Mouse (Mus musculus): ENCODE data around the gene Hivep1.

Gene Hivep1

DNA sequence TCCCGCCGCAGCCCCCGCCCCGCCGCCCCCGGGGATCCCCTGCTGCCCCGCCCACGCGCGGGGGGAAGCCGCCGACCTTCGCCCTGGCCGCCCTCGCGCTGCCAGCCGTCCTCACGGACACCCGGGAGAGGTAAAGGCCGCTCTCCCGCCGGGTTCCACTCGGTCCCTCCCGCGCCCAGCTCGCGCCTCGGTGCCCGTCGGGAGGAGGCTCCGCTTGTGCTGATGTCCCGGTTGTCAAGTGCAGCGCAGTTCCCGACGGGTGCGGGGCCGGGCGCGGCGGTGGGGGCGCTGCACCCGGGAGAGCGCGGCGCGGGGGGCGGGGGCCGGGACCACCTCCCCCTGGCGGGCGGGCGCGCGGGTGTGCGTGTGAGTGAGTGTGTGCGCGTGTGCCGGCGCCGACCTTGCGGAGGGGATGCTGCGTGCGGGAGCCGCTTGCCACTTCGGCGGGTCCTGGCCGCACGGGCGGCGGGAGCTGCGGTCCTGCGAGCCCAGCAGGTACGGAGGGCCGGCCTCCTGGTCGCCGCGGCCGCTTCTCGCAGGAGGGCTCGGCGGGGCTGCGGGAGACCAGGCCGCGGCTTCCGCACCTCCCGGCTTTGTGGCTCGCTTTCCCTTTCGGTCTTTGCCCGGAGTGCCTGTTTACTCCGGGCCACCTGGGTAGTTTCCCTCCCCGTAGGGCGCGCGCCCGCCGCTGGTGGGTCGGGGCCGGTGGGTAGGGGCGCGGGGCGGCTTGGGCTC lies at the start of gene Hivep1:
Gene Hivep1 (plus strand): TSS at position 61 of the 735 bp plus-strand sequence.
- peak; percentile 61 for DNase-seq (ENCODE audit: low read depth, low spot score)

GRCm38 (mm10) chr13:42015484-42016045 lies 36.3 kb upstream of the Hivep1 start:
- no peak for DNase-seq (ENCODE audit: low read depth, low spot score)

DNA sequence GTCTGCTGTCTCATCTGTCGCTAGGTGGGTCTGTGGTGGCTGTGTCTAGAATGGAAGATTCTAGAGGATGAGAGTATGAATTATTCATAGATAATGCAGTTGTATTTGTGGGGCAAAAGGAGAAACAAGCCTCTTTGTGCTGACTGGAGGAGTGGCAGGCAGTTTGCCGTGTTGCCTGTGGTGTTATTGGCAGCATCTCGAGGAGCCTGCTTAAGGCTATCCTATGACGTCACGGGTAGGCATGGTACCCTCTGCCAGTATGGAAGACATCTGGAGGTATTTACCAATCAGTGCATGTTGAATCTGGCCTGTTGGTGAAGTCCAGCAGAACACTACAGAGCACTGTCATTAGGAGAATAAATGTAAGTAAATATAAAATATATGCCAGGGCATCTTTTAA lies 35.6 kb upstream of the Hivep1 start:
- peak; percentile 17 for DNase-seq (ENCODE audit: low read depth, low spot score)

DNA sequence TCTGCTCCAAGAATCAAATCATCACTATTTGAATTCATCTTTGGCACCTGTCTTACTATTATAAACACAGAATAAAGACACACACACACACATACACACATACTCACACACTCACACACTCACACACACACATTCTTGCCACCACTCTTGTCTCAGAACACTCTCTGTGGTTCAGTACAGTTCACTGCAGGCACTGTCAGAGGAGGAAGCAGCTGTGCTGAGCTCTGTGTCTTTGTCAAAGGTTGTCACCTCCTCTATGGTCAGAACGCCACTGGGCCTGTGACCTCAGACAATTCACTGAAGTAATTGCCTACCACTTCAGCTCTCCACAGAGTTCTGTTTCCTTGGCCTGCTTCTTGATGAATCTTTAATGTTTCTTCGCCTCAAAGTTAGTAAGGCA lies 33.5 kb upstream of the Hivep1 start:
- no peak for DNase-seq (ENCODE audit: low read depth, low spot score)

DNA sequence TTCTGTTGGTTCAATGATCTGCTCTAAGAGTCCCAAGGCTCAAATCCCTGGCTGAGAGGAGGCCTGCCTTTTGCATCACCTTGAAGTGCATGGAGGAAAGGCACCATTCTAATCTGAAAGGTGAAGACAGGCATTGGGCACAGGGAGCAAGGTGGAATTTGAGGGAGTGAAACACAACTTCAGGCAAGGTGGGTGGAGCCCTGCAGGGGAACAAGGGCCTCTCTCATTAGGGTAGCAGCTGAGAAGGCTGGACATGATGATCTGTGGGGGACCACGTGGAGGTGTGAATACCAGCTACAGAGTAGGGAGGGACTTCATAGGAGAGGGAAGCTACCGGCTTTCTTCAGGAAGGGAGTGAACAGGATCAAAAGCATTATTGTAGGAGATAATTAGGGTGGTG lies 10.6 kb upstream of the Hivep1 start:
- no peak for DNase-seq (ENCODE audit: low read depth, low spot score)

- DNase-seq (ENCODE audit: low read depth, low spot score): peak; percentile 53
These were observed 8.4 kb upstream of the Hivep1 start for GRCm38 (mm10) chr13:42043431-42043830.

DNA sequence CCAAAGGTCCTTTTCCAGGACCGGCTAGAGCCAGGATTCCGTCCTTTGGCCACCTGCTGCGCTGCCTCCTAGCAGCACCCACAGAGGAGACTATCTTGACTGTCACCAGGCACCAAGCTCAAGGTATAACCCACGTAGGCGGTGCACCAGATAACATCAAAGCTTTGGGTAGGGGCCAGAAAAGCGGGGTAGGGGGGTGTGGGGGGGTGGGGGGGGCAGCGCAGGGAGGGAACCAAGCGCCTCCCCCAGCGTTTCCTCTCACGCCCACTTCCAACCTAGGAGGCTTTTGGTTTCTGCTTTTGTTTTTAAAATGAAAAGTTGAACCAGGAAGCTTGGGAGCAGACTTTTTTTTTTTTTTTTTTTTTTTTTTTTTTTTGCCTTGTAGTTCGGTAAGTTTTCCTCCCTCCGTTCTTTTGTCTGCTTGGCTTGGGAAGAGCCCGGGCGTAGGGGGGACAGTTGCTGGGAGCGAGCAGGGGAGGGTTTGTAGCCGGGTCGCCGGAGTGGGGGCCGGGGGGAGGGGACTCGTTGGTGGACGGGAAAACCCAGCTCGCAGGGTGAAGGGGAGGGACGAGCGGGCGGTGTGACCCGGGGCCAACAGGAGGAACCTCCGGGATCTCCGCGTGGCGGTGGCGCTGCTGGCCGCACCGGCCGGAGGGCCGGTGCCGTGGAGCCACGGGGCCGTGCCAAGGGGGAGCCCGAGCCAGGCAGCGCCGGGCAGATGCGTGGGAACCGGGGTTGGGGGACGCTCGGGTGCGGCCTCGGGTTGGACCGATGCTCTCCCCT lies 2.6 kb upstream of the Hivep1 start:
- peak; percentile 70 for DNase-seq (ENCODE audit: low read depth, low spot score)

DNA sequence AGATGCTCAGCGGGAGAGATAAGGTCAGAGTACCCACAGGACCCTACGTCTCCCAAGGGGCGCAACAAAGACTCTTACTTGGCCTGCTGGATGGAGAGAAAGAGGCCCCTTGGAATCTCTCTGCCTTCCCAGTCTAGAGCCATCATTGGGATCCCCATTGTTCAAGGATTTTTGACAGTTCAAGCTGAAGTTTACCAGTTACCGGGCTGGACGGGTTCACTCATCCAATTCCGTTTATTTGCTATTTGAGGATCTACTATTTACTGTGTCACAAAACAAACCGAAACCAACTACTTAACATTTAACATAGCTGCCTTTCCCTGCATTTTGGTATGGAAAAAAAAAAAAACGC lies 2.1 kb upstream of the Hivep1 start:
- peak; percentile 13 for DNase-seq (ENCODE audit: low read depth, low spot score)

GRCm38 (mm10) chr13:42050160-42050559 lies 1.7 kb upstream of the Hivep1 start:
- no peak for DNase-seq (ENCODE audit: low read depth, low spot score)

DNA sequence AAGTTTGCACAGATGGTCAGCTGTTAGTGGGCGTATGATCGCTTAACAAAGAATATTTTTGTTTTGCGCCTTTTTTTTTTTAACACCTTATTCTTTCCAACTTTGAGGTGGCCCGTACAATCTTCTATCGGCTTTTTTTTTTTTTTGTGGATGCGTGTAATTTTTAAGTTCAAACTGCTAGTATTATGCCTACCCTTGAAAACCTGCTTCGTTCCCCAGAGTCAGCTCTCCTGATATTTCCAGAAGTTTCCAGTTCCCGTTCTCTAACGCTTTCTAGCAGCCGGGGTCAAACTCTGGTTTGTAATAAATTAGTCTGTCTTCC lies 980 bp upstream of the Hivep1 start:
- DNase-seq (ENCODE audit: low read depth, low spot score): peak; percentile 26

DNA sequence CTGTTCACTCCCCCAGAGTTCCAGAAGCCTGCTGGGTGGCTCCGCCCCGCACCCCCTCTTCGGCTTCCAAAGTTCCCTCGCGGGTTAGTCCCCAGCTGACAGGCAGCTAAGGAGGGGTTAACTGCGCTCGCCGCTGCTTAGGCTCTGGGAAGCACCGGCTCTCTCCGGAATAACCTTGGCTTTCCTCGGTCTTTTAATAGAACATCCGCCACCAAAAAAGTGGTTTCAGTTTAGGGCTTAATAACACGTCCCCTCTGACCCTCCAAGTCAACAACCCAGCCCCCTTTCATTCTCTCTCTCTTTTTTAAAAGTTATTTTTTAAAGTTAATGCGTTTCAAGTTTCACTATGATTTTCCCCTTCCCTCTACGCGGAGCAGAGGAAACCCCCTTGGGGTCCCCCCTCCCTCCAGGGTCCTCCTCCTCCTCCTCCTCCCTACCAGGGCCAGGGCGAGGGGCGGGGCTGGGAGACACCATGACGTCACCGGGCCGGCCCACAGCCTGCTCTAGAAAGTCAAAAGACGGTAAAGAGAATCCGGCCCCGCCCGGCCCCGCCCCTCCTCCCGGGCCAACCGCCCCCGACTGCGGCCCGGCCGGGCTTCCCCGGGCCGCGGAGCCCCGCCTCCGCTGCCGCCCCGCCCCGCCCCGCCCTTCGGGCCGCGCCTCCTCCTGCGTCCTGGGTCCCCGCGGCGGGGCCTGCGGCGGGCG lies 467 bp upstream of the Hivep1 start:
- DNase-seq (ENCODE audit: low read depth, low spot score): peak; percentile 95

DNA sequence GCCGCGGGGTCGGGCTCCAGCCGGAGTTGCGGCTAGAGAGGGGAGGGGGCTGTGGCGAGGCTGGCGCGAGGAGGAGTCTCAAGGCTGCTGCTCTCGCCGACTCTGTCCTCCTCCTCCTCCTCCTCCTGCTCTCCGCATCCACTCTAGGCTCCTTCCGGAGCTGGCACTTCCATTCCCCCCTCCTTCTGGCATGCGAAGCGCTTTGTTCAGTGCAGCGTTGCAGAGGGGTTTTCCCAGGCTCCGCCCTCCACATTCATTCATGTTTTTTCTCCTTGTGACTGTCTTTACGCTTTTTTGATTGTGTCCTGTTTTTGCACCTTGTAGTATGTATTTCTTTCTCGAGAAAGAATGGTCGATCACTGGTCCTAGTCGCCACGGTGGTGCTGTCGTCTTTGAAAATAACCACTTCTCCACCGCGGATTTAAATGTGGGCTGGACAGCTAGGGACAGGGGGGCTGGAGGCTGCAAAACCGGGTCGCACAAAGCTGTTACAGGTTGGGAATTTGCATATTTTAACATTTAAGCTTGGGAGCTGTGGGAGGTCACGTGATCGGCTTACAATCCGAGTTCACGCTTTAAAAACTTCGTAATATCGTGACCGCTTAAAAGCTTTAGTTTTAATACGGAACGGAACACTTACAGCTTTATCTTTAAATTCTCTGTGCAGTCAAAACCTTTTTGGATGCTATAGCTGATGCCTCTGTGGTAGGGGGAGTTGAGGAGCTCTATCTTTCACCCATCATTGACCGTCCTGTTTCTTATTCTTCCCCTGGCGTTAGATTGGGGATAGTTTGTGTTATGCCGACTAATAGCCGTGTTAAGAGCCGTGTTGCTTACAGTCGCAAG lies 1.1 kb downstream of the Hivep1 start:
- peak; percentile 89 for DNase-seq (ENCODE audit: low read depth, low spot score)

DNA sequence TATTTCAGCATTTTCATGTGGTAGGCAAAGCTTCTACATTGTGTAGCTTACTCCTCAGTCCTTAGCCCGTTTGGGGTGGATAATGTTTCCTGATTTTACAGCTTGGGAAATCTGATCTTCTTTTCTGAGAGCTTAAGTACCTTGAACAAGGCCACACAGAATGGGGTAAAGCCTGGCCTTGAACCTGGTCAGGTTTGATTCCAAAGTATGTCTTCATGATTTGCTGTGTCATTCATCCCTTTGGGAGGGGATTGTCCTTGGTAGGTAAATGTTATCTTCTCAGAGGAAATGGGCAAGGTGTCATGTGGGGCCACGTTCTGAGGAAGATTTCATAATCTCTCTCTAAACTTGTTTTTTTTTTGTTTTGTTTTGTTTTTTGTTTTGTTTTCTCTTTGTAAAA lies 1.8 kb downstream of the Hivep1 start:
- DNase-seq (ENCODE audit: low read depth, low spot score): no peak

DNA sequence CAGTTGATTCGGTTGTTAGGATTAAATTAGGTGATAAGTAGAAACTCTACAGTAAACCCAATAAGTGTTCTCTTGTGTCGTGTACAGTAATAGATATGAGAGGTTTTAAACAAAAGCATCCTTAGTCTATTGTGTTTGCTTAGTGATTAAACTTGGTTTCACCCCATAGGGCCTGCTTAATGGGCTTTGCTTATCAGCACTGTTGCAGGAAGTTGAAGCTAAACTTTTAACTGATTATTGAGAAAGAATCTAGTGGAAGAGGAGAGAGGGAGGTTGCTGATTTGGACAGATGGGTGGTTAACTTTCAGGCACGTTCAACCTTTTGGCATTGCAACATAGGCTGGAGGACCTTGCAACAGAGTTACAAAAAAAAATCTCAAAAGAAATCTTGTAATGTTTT lies 2.3 kb downstream of the Hivep1 start:
- DNase-seq (ENCODE audit: low read depth, low spot score): no peak

DNA sequence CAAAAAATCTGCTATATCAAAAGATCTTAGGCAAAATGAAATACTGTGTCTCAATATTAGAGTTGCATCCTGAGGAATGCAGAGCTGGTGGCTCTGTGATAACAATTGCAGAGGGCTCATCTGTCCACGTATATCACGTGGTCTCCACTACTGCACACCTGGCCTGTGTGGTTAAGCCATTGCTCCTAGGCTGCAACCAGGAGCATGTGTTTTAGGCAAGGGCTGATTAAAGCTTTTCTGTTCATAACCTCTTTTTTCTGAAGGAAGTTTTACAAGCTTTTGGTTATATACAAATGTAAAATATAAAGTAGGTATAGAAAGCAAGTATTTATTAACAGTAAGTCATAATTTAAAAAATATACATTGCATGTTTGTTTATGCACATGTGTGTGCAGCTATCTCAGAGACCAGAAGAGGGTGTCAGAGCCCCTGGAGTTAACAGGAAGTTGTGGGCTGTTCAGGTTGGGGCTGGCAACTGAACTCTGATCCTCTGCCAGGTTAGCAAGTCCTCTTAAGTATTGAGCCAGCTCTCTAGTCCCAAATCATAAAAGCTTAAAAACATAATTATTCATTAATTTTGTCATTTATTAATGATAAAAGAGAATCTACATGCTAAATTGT lies 5.0 kb downstream of the Hivep1 start:
- no peak for DNase-seq (ENCODE audit: low read depth, low spot score)

- no peak for DNase-seq (ENCODE audit: low read depth, low spot score)
These were observed 9.2 kb downstream of the Hivep1 start for GRCm38 (mm10) chr13:42060846-42061630.

DNA sequence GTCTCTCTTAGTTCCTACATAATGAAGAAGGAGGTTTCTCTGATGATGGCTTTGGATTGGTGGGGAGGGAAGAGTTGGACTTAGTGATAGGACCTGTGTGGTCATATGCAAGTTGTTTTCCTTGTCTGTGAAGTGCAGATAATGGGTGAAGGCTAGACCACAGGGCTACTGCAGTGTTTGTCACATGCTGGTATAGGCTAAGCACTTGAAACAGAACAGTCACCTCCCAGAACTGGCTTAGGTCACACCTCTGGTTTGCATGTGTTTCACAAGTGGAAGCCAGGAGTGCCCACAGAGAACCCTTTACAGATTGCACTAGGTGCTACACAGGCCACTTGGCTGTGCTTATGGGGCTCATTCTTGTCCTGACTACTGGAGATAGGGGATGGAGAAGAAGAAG lies 12.4 kb downstream of the Hivep1 start:
- DNase-seq (ENCODE audit: low read depth, low spot score): no peak

GRCm38 (mm10) chr13:42070236-42070635 lies 18.4 kb downstream of the Hivep1 start:
- no peak for DNase-seq (ENCODE audit: low read depth, low spot score)

GRCm38 (mm10) chr13:42071011-42071410 lies 19.2 kb downstream of the Hivep1 start:
- DNase-seq (ENCODE audit: low read depth, low spot score): no peak

- DNase-seq (ENCODE audit: low read depth, low spot score): no peak
These were observed 21.5 kb downstream of the Hivep1 start for GRCm38 (mm10) chr13:42073285-42073684.
